Mouse (Mus musculus) ES-E14 (cell line): ENCODE measurements around the gene Bri3. TPM values are rescaled to one million over a fixed set of nuclear protein-coding genes. Genes with fewer than 3 reads are reported as not detected.

ENCODE experiments used
- DNase-seq: peaks from one replicate; pipeline ENCODE4 v3.0.0-alpha.2; 2013; ENCODE audit warnings: low read depth, low spot score
- H3K27ac ChIP-seq: 2 replicates; pipeline ENCODE4 v1.5.1; 2012; ENCODE audit warnings: low read depth, mild to moderate bottlenecking, low read length, moderate library complexity, mixed read lengths; ENCODE audit not compliant: poor library complexity, insufficient read depth, severe bottlenecking
- H3K36me3 ChIP-seq: 2 replicates; pipeline ENCODE4 v1.6.1; 2012; ENCODE audit warnings: mild to moderate bottlenecking, low read length, moderate library complexity, mixed read lengths; ENCODE audit not compliant: control insufficient read depth, poor library complexity, insufficient read depth, severe bottlenecking
- H3K4me1 ChIP-seq, 2 experiments: fragments of 150-350 bp in 1 of 2; sonication (generic) in 1 of 2; 2 replicates each; pipeline ENCODE4 v1.6.1; 2012; ENCODE audit warnings: low read length in 2 of 2, mild to moderate bottlenecking in 1 of 2, mixed read lengths in 1 of 2; ENCODE audit not compliant: control insufficient read depth in 2 of 2, insufficient read depth in 2 of 2, poor library complexity in 1 of 2
- H3K4me3 ChIP-seq, 2 experiments: fragments of 150-350 bp in 1 of 2; sonication (generic) in 1 of 2; 2 replicates each; pipeline ENCODE4 v1.5.1; 2012; ENCODE audit warnings: low read length in 2 of 2, low read depth in 1 of 2, mild to moderate bottlenecking in 1 of 2, mixed read lengths in 1 of 2; ENCODE audit not compliant: insufficient read depth in 1 of 2, poor library complexity in 1 of 2, severe bottlenecking in 1 of 2
- H3K9ac ChIP-seq: 2 replicates; pipeline ENCODE4 v1.6.1; 2012; ENCODE audit warnings: low read depth, mild to moderate bottlenecking, low read length, mixed read lengths; ENCODE audit not compliant: poor library complexity, insufficient read depth, severe bottlenecking
- H3K9me3 ChIP-seq: fragments of 150-350 bp; sonication (generic); 2 replicates; pipeline ENCODE4 v1.6.1; 2012; ENCODE audit warnings: low read depth, mild to moderate bottlenecking, low read length; ENCODE audit not compliant: control insufficient read depth, insufficient read depth
- CHD2 ChIP-seq: IDR thresholded peaks from 2 replicates; pipeline ENCODE4 v1.6.1; 2014; ENCODE audit warnings: mild to moderate bottlenecking, low read depth, low read length, inconsistent platforms
- HCFC1 ChIP-seq: IDR thresholded peaks from 2 replicates; pipeline ENCODE4 v1.6.1; 2012; ENCODE audit warnings: low read length, inconsistent platforms, borderline replicate concordance; ENCODE audit not compliant: insufficient read depth
- MAFK ChIP-seq: IDR thresholded peaks from 2 replicates; pipeline ENCODE4 v1.6.1; 2014; ENCODE audit warnings: mild to moderate bottlenecking, low read depth, low read length, inconsistent platforms; ENCODE audit not compliant: insufficient read depth
- ZC3H11A ChIP-seq: IDR thresholded peaks from 2 replicates; pipeline ENCODE4 v1.6.1; 2012; ENCODE audit warnings: low read depth, mild to moderate bottlenecking, inconsistent platforms, low read length, borderline replicate concordance
- ZNF384 ChIP-seq: IDR thresholded peaks from 2 replicates; pipeline ENCODE4 v1.6.1; 2012; ENCODE audit warnings: low read depth, low read length, inconsistent platforms
- in situ Hi-C, 2 experiments: fragments of 600-800 bp; cut with MboI; formaldehyde crosslinking; loops; one replicate each; pipeline ENCODE4 v1.15.1; 2025; ENCODE audit warnings: low sequenced_read_pairs in 2 of 2, inconsistent platforms in 1 of 2; ENCODE audit not compliant: unreplicated experiment in 2 of 2
- total RNA-seq: library from RNA; depleted of rRNA; stranded (reverse); fragments of 300-350 nt; gene quantifications from 2 replicates; pipeline ENCODE4 v1.2.3, GENCODE M21; 2012

The Bri3 gene
- total RNA-seq, 1 experiment: 26.4 TPM

- Histone ChIP-seq H3K9ac (no peak overlapping the region), H3K4me3 (no peak overlapping the region), H3K9me3 (no peaks in the 10 kb centered on the region), H3K27ac (no peak overlapping the region), H3K4me1 (peaks cover 0 to 6% of the 10 kb centered on the region in 2 experiments; a peak in 1 of 4 replicates), H3K36me3 (peaks cover 3% of the 10 kb centered on the region; the same call in 1 of the 2 replicates)
- TF ChIP-seq MAFK (no peak), CHD2 (no peak), ZC3H11A (no peak)
- DNase-seq: no peak
- in situ Hi-C loops: no loop called here
Measured at GRCm38 (mm10) chr5:144204303-144204702, 39.9 kb upstream of the Bri3 start.

DNA sequence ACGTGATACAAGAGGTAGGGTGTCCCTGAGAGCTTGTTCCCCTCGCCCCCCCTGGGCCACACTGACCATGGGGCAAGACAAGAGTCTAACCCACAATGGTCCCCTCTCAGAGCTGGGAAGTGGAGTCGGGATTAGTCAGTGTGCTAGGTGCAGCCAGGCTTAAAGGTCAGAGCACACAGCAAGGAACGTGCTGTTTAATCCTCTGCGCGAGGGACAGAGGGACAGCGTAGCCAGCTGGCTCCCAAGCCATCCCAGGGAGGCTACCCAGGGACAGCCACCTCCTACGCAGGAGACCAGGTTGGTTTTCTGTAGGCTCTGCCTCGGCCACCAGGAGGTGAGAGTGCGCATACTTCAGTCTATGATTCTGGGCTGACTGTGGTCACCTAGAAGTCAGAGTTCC, 39.3 kb upstream of the Bri3 start:
- no peak for DNase-seq
- H3K9me3 ChIP-seq: no peaks in the 10 kb centered on the region
- H3K27ac ChIP-seq: no peak overlapping the region
- H3K36me3 ChIP-seq: peaks cover 5% of the 10 kb centered on the region; the same call in 1 of the 2 replicates
- in situ Hi-C loops: no loop called here
- no peak overlapping the region for H3K4me3 ChIP-seq
- peaks cover 0 to 6% of the 10 kb centered on the region in 2 experiments; a peak in 1 of 4 replicates for H3K4me1 ChIP-seq
- no peak overlapping the region for H3K9ac ChIP-seq
- no peak for TF ChIP-seq MAFK
- TF ChIP-seq ZNF384: no peak
- no peak for TF ChIP-seq CHD2
- no peak for TF ChIP-seq HCFC1
- TF ChIP-seq ZC3H11A: no peak

GRCm38 (mm10) chr5:144206069-144206468, 38.2 kb upstream of the Bri3 start:
- no peak overlapping the region for H3K9ac ChIP-seq
- H3K27ac ChIP-seq: no peak overlapping the region
- in situ Hi-C loops: no loop called here
- TF ChIP-seq HCFC1: no peak
- no peak for TF ChIP-seq CHD2
- TF ChIP-seq ZC3H11A: no peak
- no peak for TF ChIP-seq MAFK
- TF ChIP-seq ZNF384: no peak
- peaks cover 0 to 3% of the 10 kb centered on the region in 2 experiments; a peak in 1 of 4 replicates for H3K4me1 ChIP-seq
- H3K4me3 ChIP-seq: no peak overlapping the region
- no peak for DNase-seq
- peaks cover 5% of the 10 kb centered on the region; the same call in 1 of the 2 replicates for H3K36me3 ChIP-seq
- no peaks in the 10 kb centered on the region for H3K9me3 ChIP-seq

GRCm38 (mm10) chr5:144207478-144207877, 36.8 kb upstream of the Bri3 start:
- Histone ChIP-seq H3K27ac (no peak overlapping the region), H3K4me1 (peaks cover 0 to 5% of the 10 kb centered on the region in 2 experiments; a peak in 2 of 4 replicates), H3K9me3 (no peaks in the 10 kb centered on the region), H3K4me3 (0 out of 4 replicates have a peak overlapping the region, but pooled peaks of 1 of the 2 experiments have one; percentile 3), H3K36me3 (peaks cover 5% of the 10 kb centered on the region; the same call in 1 of the 2 replicates), H3K9ac (no peak overlapping the region)
- DNase-seq: no peak
- in situ Hi-C loops: no loop called here
- TF ChIP-seq MAFK (no peak), ZNF384 (no peak), ZC3H11A (no peak)

- Histone ChIP-seq H3K36me3 (peaks cover 2% of the 10 kb centered on the region; the same call in 1 of the 2 replicates), H3K9ac (no peak overlapping the region), H3K27ac (no peak overlapping the region), H3K9me3 (no peaks in the 10 kb centered on the region), H3K4me3 (no peak overlapping the region), H3K4me1 (peaks cover 0 to 13% of the 10 kb centered on the region in 2 experiments; a peak in 2 of 4 replicates)
- in situ Hi-C loops: no loop called here
- TF ChIP-seq MAFK: no peak
- TF ChIP-seq ZC3H11A: no peak
- no peak for TF ChIP-seq CHD2
- no peak for TF ChIP-seq HCFC1
- TF ChIP-seq ZNF384: no peak
- DNase-seq: no peak
Measured at GRCm38 (mm10) chr5:144214453-144214852, 29.8 kb upstream of the Bri3 start.
